Mouse (Mus musculus) neutrophil, adult 59 days (primary cell): ENCODE measurements around the gene G6pc3. TPM values are rescaled to one million over a fixed set of nuclear protein-coding genes. Genes with fewer than 3 reads are reported as not detected.

Source experiments
- total RNA-seq, 2 experiments: library from RNA; stranded (reverse); gene quantifications; 1 replicate in 1 of 2; 2 replicates in 1 of 2; pipeline ENCODE4 v1.2.4; 2023

G6pc3 gene
- total RNA-seq = 10 to 100 TPM; 16.8 to 25.2 TPM

GRCm38 (mm10) chr11:102189461-102190436 lies at the start of gene G6pc3:
Gene G6pc3, plus strand, starts transcription at chr11:102189620.

GRCm38 (mm10) chr11:102145471-102146001 lies 43.9 kb upstream of the G6pc3 start, which contains the start of gene Nags:
Gene Nags, plus strand, starts transcription at chr11:102145513.

GRCm38 (mm10) chr11:102156039-102156785 lies 33.2 kb upstream of the G6pc3 start, which contains the start of gene Tmem101:
Gene Tmem101, minus strand, starts transcription at chr11:102156404.

GRCm38 (mm10) chr11:102184646-102185495 lies 4.5 kb upstream of the G6pc3 start, which contains the start of gene Lsm12:
Gene Lsm12, minus strand, starts transcription at chr11:102185296.

GRCm38 (mm10) chr11:102230006-102230741 lies 40.8 kb downstream of the G6pc3 start, which contains the start of gene Hdac5:
Gene Hdac5, minus strand, starts transcription at chr11:102230166.

Other genes starting within 250 kb of the G6pc3 start
- not detected for gene Sost, start 222.6 kb upstream of the G6pc3 start, total RNA-seq
- not detected for gene Cfap97d1, start 205.3 kb upstream of the G6pc3 start, total RNA-seq
- gene Dusp3, start 202.6 kb upstream of the G6pc3 start, total RNA-seq = 10 to 100 TPM; 23.8 to 37.4 TPM
- under 1 TPM in 1 of 2 experiments, not detected in 1; 0.22 TPM for gene Mpp3, start 161.2 kb upstream of the G6pc3 start, total RNA-seq
- gene Cd300lg, start 148.1 kb upstream of the G6pc3 start, total RNA-seq = 10 to 100 TPM; 16.6 to 25.3 TPM
- 1 to 10 TPM in 1 of 2 experiments, under 1 TPM in 1; 0.29 to 1.9 TPM for gene Mpp2, start 101.1 kb upstream of the G6pc3 start, total RNA-seq
- gene Ppy, start 88.3 kb upstream of the G6pc3 start, total RNA-seq = not detected
- not detected for gene Pyy, start 81.8 kb upstream of the G6pc3 start, total RNA-seq
- under 1 TPM; 0.18 to 0.20 TPM for gene Nags, start 44.1 kb upstream of the G6pc3 start, total RNA-seq
- gene Tmem101, start 33.2 kb upstream of the G6pc3 start, total RNA-seq = 10 to 100 TPM in 1 of 2 experiments, 1 to 10 TPM in 1; 7.4 to 12.2 TPM
- gene Lsm12, start 4.3 kb upstream of the G6pc3 start, total RNA-seq = 10 to 100 TPM; 33.8 to 37.9 TPM
- gene Hdac5, start 40.5 kb downstream of the G6pc3 start, total RNA-seq = 100 to 1,000 TPM; 112 to 127 TPM
- gene BC030867, start 59.3 kb downstream of the G6pc3 start, total RNA-seq = 1 to 10 TPM; 7.2 to 8.2 TPM
- not detected for gene Asb16, start 79.1 kb downstream of the G6pc3 start, total RNA-seq
- gene Tmub2, start 95.3 kb downstream of the G6pc3 start, total RNA-seq = 10 to 100 TPM; 46.1 to 54.7 TPM
- 10 to 100 TPM; 67.1 to 69.7 TPM for gene Atxn7l3, start 107.0 kb downstream of the G6pc3 start, total RNA-seq
- 10 to 100 TPM; 80.3 to 84.1 TPM for gene Ubtf, start 130.1 kb downstream of the G6pc3 start, total RNA-seq
- 10 to 100 TPM; 28.8 to 68.2 TPM for gene Slc4a1, start 176.6 kb downstream of the G6pc3 start, total RNA-seq
- gene Rundc3a, start 203.8 kb downstream of the G6pc3 start, total RNA-seq = under 1 TPM in 1 of 2 experiments, not detected in 1; 0.40 TPM
- 10 to 100 TPM; 45.4 to 56.9 TPM for gene Slc25a39, start 218.3 kb downstream of the G6pc3 start, total RNA-seq
- 100 to 1,000 TPM; 308 to 361 TPM for gene Grn, start 240.7 kb downstream of the G6pc3 start, total RNA-seq